Mouse (Mus musculus) brain, embryonic 14.5 days (tissue): ENCODE measurements around the gene Fam189a1. TPM values are rescaled to one million over a fixed set of nuclear protein-coding genes. Genes with fewer than 3 reads are reported as not detected.

Experiments
- DNase-seq: peaks from one replicate; pipeline ENCODE4 v3.0.0-alpha.2; 2011; ENCODE audit warnings: low read depth
- CTCF ChIP-seq: fragments of 200-500 bp; IDR thresholded peaks from 2 replicates; pipeline ENCODE4 v1.5.1; 2012; ENCODE audit warnings: inconsistent platforms, mild to moderate bottlenecking, moderate library complexity, borderline replicate concordance; ENCODE audit not compliant: insufficient read depth, insufficient read length; ENCODE audit errors: extremely low read depth
- POLR2A ChIP-seq: fragments of 200-500 bp; IDR thresholded peaks from 2 replicates; pipeline ENCODE4 v1.6.1; 2012; ENCODE audit warnings: mild to moderate bottlenecking, inconsistent platforms, borderline replicate concordance; ENCODE audit not compliant: poor library complexity, insufficient read depth, insufficient read length, severe bottlenecking; ENCODE audit errors: extremely low read depth
- polyA plus RNA-seq: library from polyadenylated mRNA; depleted of rRNA; stranded (reverse); fragments of >200 nt; gene quantifications from 2 replicates; pipeline ENCODE4 v1.2.3, GENCODE M21; 2012

Gene Fam189a1
- polyA plus RNA-seq, 1 experiment, result 34.3 TPM

DNA sequence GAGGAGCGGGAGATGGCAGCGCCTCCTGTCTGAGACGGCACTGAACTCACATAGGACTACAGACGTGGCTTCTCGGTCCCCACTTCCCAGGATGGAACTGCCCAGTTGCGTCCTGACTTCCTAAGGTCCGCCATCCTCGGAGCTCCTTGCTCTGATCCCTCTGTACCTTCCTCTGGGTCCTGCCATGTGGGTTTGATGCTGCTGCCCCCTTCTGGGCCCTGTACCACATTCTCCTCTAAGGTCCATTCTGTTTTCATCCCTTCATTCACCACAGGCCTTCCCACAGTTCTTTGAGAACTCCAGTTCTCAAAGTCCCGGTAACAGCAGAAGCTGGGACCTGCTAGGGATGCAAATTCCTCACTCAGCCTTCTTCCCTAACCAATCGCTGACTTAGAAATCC, 382.9 kb downstream of the Fam189a1 start:
- no peak for TF ChIP-seq POLR2A
- TF ChIP-seq CTCF, result peak; percentile 44; the same call in 1 of the 2 replicates
- DNase-seq, result peak; percentile 39

DNA sequence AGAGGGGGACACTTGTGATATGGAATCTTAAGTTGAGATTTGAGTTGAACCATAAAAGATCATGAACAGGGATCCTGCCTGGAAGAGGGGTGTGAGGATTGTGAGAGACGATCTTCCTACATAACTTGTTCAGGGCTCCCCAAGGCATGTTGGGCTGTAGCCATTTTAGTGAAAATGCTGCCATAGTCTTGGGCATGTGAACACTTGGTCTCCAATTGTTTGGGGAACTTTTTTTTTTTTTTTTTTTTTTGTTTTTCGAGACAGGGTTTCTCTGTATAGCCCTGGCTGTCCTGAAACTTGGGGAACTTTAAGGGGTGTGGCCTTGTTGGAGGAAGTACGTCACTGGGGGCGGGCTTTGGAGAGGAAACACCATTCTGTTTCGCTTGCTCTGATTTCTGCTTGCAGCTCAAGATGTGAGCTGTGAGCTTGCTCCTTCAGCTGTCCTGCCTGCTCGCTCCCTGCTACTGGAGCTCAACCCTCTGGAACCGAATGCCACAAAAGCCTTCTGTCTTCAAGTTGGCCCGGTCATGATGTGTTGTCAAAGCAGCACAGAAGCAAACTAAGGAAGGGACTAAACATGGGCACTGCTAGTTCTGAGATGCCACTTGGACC, 385.5 kb downstream of the Fam189a1 start:
- TF ChIP-seq CTCF, result no peak
- no peak for TF ChIP-seq POLR2A
- no peak for DNase-seq

DNA sequence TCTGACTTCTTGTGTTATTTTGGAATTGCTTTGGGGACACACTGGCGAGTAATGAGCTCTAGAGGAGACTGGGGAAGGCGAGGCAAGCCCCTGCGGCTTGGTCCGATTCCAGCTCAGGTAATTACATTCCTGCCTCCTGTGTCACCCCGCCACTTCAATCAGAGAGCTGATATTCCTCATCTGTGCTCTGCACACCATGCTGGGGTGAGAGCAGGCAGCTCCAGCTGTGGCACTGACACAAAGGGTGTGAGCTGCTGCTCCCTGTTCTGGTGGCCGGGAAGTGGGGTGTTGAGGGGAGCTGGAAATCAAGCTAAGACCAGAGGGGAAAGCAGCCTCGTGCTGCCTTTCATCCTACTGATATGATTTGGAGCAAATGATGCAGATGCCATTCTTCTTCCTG, 386.6 kb downstream of the Fam189a1 start:
- TF ChIP-seq CTCF, result no peak
- TF ChIP-seq POLR2A, result no peak
- peak; percentile 58 for DNase-seq

DNA sequence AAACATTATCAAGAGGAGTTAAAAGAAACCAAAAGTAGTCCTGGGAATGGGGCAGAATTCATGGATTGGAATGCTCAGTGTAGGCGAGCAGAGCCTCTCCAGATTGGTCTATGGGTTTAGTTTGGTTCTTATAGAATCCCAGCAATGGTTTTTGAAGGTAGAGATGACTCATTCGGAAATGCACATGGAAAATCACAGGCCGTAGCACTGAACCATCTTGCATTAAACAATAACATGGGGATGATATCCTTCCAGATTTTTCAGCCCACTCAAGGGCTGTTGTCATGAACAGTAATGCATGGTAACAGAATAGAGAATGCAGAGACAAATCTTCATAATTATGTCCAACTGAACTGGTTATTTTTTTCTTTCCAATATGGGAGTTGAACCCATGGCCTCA, 390.8 kb downstream of the Fam189a1 start:
- no peak for DNase-seq
- TF ChIP-seq POLR2A (no peak), CTCF (no peak)

DNA sequence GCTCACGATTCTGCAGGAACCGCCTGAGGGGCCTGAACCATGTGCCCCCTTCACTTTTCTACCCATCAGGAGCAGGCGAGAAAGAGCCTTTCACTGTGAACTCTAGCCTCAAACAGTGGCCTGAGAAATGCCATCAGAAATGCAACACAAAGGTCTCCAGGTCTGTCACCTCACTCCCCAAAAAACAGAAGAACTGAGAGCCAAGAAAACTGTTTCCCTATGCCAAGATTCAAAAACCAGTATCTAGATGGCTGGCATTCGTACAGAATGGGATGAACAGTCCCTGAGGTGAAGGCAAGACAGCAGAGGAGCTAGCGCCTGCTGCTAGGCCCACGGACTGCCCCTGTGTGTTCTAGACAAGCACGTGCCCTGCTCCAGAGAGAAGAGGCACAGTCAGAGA, 401.2 kb downstream of the Fam189a1 start:
- DNase-seq, result no peak
- TF ChIP-seq CTCF (no peak), POLR2A (no peak)

DNA sequence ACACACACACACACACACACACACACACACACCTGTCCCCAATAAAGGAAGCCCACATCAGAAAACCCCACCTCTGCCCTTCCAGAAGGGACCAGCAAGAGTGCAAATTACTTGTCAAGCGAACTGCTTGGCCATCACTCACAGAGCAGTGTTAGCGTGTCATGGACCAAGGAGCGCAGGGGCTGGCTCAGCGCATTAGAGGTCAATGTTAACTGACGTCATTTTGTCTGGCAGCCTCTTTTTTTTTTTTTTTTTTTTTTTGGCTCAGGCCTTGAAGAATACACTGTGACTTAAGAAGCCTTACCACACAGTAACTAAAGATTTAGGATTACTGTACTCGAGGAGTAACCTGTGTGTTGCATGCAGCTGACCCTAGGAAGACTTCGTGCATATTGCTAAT, 402.2 kb downstream of the Fam189a1 start:
- DNase-seq, result no peak
- TF ChIP-seq POLR2A, result no peak
- no peak for TF ChIP-seq CTCF

DNA sequence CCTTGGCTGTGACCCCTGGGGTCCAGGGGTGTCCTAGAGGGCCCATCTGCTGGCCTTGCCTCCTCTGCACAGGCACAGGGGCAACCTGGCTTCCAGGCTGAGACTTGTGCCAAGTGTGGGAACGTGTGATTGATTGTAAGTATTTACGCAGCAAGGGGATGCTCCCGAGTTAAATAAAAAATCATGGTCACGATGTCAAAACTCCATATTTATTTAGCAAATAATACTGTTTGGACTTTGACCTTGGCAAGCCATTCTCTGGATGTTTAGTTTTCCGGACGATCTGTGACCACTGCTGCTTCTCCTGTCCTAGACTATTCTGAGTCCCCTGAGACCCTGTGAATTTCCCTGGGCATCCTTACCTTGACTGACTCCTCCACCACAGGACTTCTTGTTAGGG, 402.7 kb downstream of the Fam189a1 start:
- DNase-seq, result no peak
- TF ChIP-seq POLR2A, result no peak

DNA sequence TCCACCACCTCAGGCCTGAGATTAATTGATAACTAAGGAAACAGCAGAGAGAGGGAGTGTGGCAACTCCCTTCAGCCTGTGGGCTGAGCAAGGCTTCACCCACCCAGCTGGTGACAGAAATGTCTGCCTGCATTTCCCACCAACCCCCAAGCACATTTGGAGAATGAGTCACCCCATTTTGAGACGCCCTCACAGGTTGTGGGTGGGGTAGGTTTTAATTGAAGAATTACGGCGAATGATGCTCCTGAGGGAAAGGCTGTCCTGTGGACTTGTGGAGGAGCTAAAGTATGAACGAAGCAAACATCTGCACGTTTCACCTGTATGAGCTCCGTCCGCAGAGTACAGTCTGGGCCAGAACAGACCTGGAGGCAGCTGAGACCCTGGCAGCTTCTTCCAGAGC, 404.2 kb downstream of the Fam189a1 start:
- no peak for DNase-seq
- TF ChIP-seq CTCF (no peak), POLR2A (no peak)

DNA sequence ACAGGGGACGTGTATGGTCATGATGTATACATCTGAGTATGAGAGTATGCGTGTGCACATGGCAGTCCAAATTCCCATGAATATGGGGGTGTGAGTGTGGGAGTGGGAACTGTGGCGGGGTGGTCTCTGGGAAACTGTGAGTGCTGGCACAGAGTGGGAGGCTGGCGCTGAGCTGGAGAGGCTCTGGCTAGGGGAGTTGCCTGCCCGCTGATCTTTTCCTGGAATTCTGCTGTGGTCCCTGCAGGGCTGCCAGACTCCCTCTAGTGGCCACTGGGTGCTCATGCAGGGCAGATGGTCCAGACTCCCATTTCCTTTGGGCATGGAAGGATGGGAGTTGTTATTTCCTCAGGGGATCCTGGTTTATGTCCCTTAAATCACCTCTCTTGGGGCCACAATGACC, 404.9 kb downstream of the Fam189a1 start:
- no peak for TF ChIP-seq POLR2A
- peak; percentile 98 for TF ChIP-seq CTCF
- peak; percentile 84 for DNase-seq

DNA sequence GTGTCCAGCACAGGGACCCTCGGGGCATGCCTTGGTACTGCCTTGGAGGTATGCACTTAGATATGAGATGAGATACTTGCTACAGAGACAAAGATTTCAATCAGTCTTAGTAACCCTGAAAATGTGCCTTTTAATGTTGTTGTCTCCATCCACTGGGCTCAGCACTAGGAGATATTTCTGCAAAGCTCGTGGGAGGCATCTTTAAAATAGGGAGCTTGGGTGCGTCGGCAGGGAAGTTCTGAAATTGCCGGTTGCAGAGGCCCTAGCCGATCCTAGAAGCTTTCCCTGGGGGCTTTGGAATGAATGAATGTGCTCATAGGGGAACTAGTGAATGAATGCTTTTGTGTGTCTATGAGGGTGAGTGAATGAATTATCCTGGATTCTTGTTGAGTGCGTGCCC, 412.8 kb downstream of the Fam189a1 start:
- TF ChIP-seq POLR2A, result no peak
- TF ChIP-seq CTCF, result no peak
- DNase-seq, result no peak

DNA sequence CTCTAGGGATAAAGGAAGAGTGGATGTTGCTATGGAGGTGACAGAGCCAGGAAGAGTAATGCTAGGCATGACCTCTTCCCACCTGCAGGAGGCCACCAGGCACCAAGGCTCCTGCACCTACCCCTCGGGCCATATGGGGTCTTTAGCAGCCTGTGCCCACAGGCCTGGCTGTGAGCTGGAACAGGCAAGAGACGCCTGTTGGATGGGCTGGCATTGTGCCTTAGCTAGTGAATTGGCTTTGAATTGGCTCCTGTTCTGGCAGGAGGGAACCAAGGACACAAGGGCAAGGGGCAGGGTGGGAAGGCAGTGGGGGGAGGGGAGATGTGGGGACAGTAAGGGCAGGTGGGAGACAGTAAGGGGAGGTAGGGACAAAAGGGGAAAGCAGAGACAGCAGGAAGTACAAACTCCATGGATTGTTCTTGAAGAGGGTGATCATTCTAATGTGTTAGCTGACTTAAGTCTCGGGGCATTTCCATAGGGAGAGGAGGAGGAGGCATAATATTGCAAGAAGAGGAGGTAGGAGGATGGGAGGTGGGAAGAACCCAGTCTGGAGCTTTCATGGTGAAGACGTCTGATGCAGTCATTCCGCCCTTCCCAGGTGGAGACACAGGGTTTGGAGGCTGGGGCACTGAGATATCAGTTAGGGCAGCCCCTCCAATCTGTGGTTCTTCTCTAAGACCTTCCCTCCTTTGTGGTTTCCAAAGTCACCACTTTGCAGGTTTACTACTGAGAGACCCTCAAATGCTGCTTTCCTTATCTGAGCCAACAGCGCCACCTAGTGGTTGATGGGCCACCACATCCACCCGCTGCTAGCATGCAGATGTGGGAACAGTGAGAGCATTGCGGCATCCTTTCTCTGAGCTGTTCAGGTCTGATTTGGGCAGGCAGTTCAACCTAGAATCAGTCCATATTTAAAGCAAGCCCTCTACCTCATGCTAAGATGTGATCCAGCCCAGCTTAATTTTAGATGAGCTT, 414.8 kb downstream of the Fam189a1 start:
- peak; percentile 94 for DNase-seq

More for the DNA sequence above, 414.8 kb downstream of the Fam189a1 start:
- TF ChIP-seq POLR2A, result no peak
- TF ChIP-seq CTCF, result peak; percentile 96
